Mouse (Mus musculus) limb, embryonic 11.5 days (tissue): ENCODE results near the gene Adprh. TPM values are rescaled to one million over a fixed set of nuclear protein-coding genes. Genes with fewer than 3 reads are reported as not detected.

ENCODE experiments used
- ATAC-seq: fragments of 200-750 bp; cut with Nextera tagmentation; 2 replicates; pipeline ENCODE4 v1.8.0; 2017; ENCODE audit warnings: low read depth; ENCODE audit not compliant: insufficient number of reproducible peaks, low FRiP score, low TSS enrichment
- DNase-seq: peaks from one replicate; pipeline ENCODE4 v3.0.0-alpha.2; 2015; ENCODE audit warnings: low spot score
- H3K27ac ChIP-seq: fragments of 300-500 bp; sonication (generic); replicated peaks from 2 replicates; pipeline ENCODE4 v1.5.1; 2014; ENCODE audit warnings: low read depth, mild to moderate bottlenecking, low read length
- H3K27me3 ChIP-seq: fragments of 300-500 bp; sonication (generic); 2 replicates; pipeline ENCODE4 v1.6.1; 2014; ENCODE audit warnings: mild to moderate bottlenecking, low read length, mixed read lengths; ENCODE audit not compliant: control insufficient read depth, insufficient read depth
- H3K36me3 ChIP-seq: fragments of 300-500 bp; sonication (generic); 2 replicates; pipeline ENCODE4 v1.6.1; 2014; ENCODE audit warnings: mild to moderate bottlenecking, low read length, moderate library complexity, mixed read lengths; ENCODE audit not compliant: control insufficient read depth, insufficient read depth
- H3K4me1 ChIP-seq: fragments of 300-500 bp; sonication (generic); 2 replicates; pipeline ENCODE4 v1.6.1; 2014; ENCODE audit warnings: low read length, mixed read lengths; ENCODE audit not compliant: control insufficient read depth, insufficient read depth
- H3K4me2 ChIP-seq: fragments of 300-500 bp; sonication (generic); 2 replicates; pipeline ENCODE4 v1.6.1; 2014; ENCODE audit warnings: low read depth, mild to moderate bottlenecking, moderate library complexity; ENCODE audit not compliant: severe bottlenecking
- H3K4me3 ChIP-seq: fragments of 300-500 bp; sonication (generic); 2 replicates; pipeline ENCODE4 v1.5.1; 2014; ENCODE audit warnings: low read depth, low read length
- H3K9ac ChIP-seq: fragments of 300-500 bp; sonication (generic); 2 replicates; pipeline ENCODE4 v1.6.1; 2014; ENCODE audit warnings: mild to moderate bottlenecking, low read length
- H3K9me3 ChIP-seq: fragments of 300-500 bp; sonication (generic); 2 replicates; pipeline ENCODE4 v1.6.1; 2016; ENCODE audit warnings: low read length; ENCODE audit not compliant: control insufficient read depth
- WGBS: fragments of 180-500 bp; shearing (Covaris S2); extraction: QIAGEN DNeasy Blood & Tissue Kit; methylation state at CpG from one replicate; pipeline ENCODE4 v1.1.7; 2014; 5-methylcytosine and 5-hydroxymethylcytosine counted together
- polyA plus RNA-seq: library from polyadenylated mRNA; unstranded; fragments of >200 nt; fragmentation: Nextera tagmentation; extraction: Ambion mirVana; gene quantifications from 2 replicates; pipeline ENCODE4 v1.2.1, GENCODE M21; 2014

Gene Adprh
- 135 and 141 TPM in 2 replicates for polyA plus RNA-seq

GRCm38 (mm10) chr16:38452442-38453202 is at the start of gene Adprh:
Adprh (minus strand) TSS chr16:38452703.
- Histone ChIP-seq H3K4me2 (peak within 1 kb of the TSS; percentile 66), H3K27ac (peak within 1 kb of the TSS; percentile 75), H3K9me3 (no peaks in the 10 kb centered on the region), H3K4me1 (peaks cover 3% of the 10 kb centered on the region; the same call in 1 of the 2 replicates), H3K4me3 (peak within 1 kb of the TSS; percentile 77), H3K36me3 (peaks cover 3% of the 10 kb centered on the region), H3K9ac (peak within 1 kb of the TSS; percentile 86), H3K27me3 (no peaks in the 10 kb centered on the region)
- DNase-seq = peak; percentile 89
- under 1% methylated on average over 50 of the region's 61 CpGs for WGBS
- ATAC-seq = peak; percentile 94

GRCm38 (mm10) chr16:38496604-38497140 is 44.2 kb upstream of the Adprh start:
- H3K27ac ChIP-seq = no peak overlapping the region
- no peak overlapping the region for H3K4me3 ChIP-seq
- H3K36me3 ChIP-seq = peaks cover 9% of the 10 kb centered on the region
- no peak for DNase-seq
- H3K9ac ChIP-seq = no peak overlapping the region
- H3K9me3 ChIP-seq = no peaks in the 10 kb centered on the region
- H3K27me3 ChIP-seq = no peaks in the 10 kb centered on the region
- H3K4me2 ChIP-seq = no peak overlapping the region
- no peaks in the 10 kb centered on the region for H3K4me1 ChIP-seq
- 84% methylated on average over 7 of the region's 7 CpGs for WGBS
- no peak for ATAC-seq

GRCm38 (mm10) chr16:38493890-38494289 is 41.4 kb upstream of the Adprh start:
- Histone ChIP-seq H3K9ac (no peak overlapping the region), H3K4me1 (no peaks in the 10 kb centered on the region), H3K27me3 (no peaks in the 10 kb centered on the region), H3K36me3 (peaks cover 5% of the 10 kb centered on the region), H3K4me3 (no peak overlapping the region), H3K9me3 (no peaks in the 10 kb centered on the region), H3K27ac (no peak overlapping the region), H3K4me2 (no peak overlapping the region)
- no peak for ATAC-seq
- DNase-seq = no peak
- WGBS = 89% methylated on average over 10 of the region's 10 CpGs

- 87% methylated on average over 3 of the region's 3 CpGs for WGBS
- DNase-seq (no peak), ATAC-seq (no peak)
- peaks cover 2% of the 10 kb centered on the region for H3K36me3 ChIP-seq
- H3K4me2 ChIP-seq = no peak overlapping the region
- no peaks in the 10 kb centered on the region for H3K9me3 ChIP-seq
- no peaks in the 10 kb centered on the region for H3K27me3 ChIP-seq
- no peak overlapping the region for H3K4me3 ChIP-seq
- H3K4me1 ChIP-seq = no peaks in the 10 kb centered on the region
- H3K27ac ChIP-seq = no peak overlapping the region
- no peak overlapping the region for H3K9ac ChIP-seq
Measured at GRCm38 (mm10) chr16:38492551-38492950, 40.0 kb upstream of the Adprh start.

- 33% methylated on average over 41 of the region's 42 CpGs for WGBS
- H3K9me3 ChIP-seq = no peaks in the 10 kb centered on the region
- H3K4me1 ChIP-seq = no peaks in the 10 kb centered on the region
- ATAC-seq (peak; percentile 31; the same call in 1 of the 2 replicates), DNase-seq (peak; percentile 33)
- peak overlapping the region; percentile 44 for H3K4me2 ChIP-seq
- no peaks in the 10 kb centered on the region for H3K36me3 ChIP-seq
- no peak overlapping the region for H3K9ac ChIP-seq
- no peak overlapping the region for H3K27ac ChIP-seq
- peaks cover 12% of the 10 kb centered on the region for H3K27me3 ChIP-seq
- peak overlapping the region; percentile 31 for H3K4me3 ChIP-seq
Measured at GRCm38 (mm10) chr16:38483582-38484309, 31.2 kb upstream of the Adprh start.

GRCm38 (mm10) chr16:38482780-38483562 is 30.5 kb upstream of the Adprh start:
- H3K4me3 ChIP-seq = peak overlapping the region; percentile 31
- WGBS = 19% methylated on average over 32 of the region's 32 CpGs
- H3K27me3 ChIP-seq = peaks cover 12% of the 10 kb centered on the region
- H3K9ac ChIP-seq = no peak overlapping the region
- peak; percentile 46 for DNase-seq
- H3K4me1 ChIP-seq = no peaks in the 10 kb centered on the region
- H3K9me3 ChIP-seq = no peaks in the 10 kb centered on the region
- peak overlapping the region; percentile 44 for H3K4me2 ChIP-seq
- no peak overlapping the region for H3K27ac ChIP-seq
- H3K36me3 ChIP-seq = no peaks in the 10 kb centered on the region
- 0 out of 2 replicates have a peak, but pooled peaks have one; percentile 21 for ATAC-seq

GRCm38 (mm10) chr16:38481327-38481726 is 28.8 kb upstream of the Adprh start:
- H3K27me3 ChIP-seq = peaks cover 12% of the 10 kb centered on the region
- no peak for ATAC-seq
- WGBS = 82% methylated on average over 4 of the region's 4 CpGs

GRCm38 (mm10) chr16:38478296-38478695 is 25.8 kb upstream of the Adprh start:
- Histone ChIP-seq H3K27ac (no peak overlapping the region), H3K4me1 (no peaks in the 10 kb centered on the region), H3K36me3 (no peaks in the 10 kb centered on the region), H3K4me3 (no peak overlapping the region), H3K4me2 (no peak overlapping the region), H3K27me3 (peaks cover 1% of the 10 kb centered on the region; the same call in 1 of the 2 replicates), H3K9me3 (no peaks in the 10 kb centered on the region), H3K9ac (no peak overlapping the region)
- WGBS = 91% methylated on average over 3 of the region's 3 CpGs
- ATAC-seq (no peak), DNase-seq (no peak)

More at GRCm38 (mm10) chr16:38481327-38481726, 28.8 kb upstream of the Adprh start:
- no peaks in the 10 kb centered on the region for H3K9me3 ChIP-seq
- DNase-seq = no peak
- no peaks in the 10 kb centered on the region for H3K4me1 ChIP-seq
- H3K4me3 ChIP-seq = no peak overlapping the region
- H3K36me3 ChIP-seq = no peaks in the 10 kb centered on the region
- H3K9ac ChIP-seq = no peak overlapping the region
- H3K27ac ChIP-seq = no peak overlapping the region
- no peak overlapping the region for H3K4me2 ChIP-seq
